Mouse (Mus musculus) lung, adult 2 months (tissue): ENCODE results near the gene Ddx54. TPM values are rescaled to one million over a fixed set of nuclear protein-coding genes. Genes with fewer than 3 reads are reported as not detected.

Experiments
- DNase-seq: peaks from one replicate; pipeline ENCODE4 v3.0.0; 2022
- H3K4me1 ChIP-seq: fragments of 200-500 bp; 2 replicates; pipeline ENCODE4 v1.6.1; 2011; ENCODE audit warnings: low read length; ENCODE audit not compliant: control insufficient read depth, insufficient read depth
- H3K4me3 ChIP-seq: fragments of 200-500 bp; replicated peaks from 2 replicates; pipeline ENCODE3; 2011; ENCODE audit warnings: low read depth, mild to moderate bottlenecking, control low read depth, low read length; ENCODE audit errors: extremely low read depth
- CTCF ChIP-seq: fragments of 200-500 bp; IDR thresholded peaks from 2 replicates; pipeline ENCODE4 v1.5.1; 2011; ENCODE audit warnings: mild to moderate bottlenecking, low read length, control low read depth; ENCODE audit not compliant: insufficient read depth
- POLR2A ChIP-seq: fragments of 200-500 bp; IDR thresholded peaks from 2 replicates; pipeline ENCODE4 v1.6.1; 2011; ENCODE audit warnings: low read depth, mild to moderate bottlenecking, control low read depth, low read length, borderline replicate concordance; ENCODE audit errors: extremely low read depth
- WGBS: fragments of 180-500 bp; shearing (Covaris S2); methylation state at CpG from one replicate; pipeline ENCODE4 v1.1.7; 2018; 5-methylcytosine and 5-hydroxymethylcytosine counted together
- polyA plus RNA-seq: library from polyadenylated mRNA; depleted of rRNA; stranded (reverse); fragments of >200 nt; gene quantifications from 2 replicates; pipeline ENCODE4 v1.2.3, GENCODE M21; 2012

The Ddx54 gene
- polyA plus RNA-seq, 1 experiment: 39.2 TPM

DNA sequence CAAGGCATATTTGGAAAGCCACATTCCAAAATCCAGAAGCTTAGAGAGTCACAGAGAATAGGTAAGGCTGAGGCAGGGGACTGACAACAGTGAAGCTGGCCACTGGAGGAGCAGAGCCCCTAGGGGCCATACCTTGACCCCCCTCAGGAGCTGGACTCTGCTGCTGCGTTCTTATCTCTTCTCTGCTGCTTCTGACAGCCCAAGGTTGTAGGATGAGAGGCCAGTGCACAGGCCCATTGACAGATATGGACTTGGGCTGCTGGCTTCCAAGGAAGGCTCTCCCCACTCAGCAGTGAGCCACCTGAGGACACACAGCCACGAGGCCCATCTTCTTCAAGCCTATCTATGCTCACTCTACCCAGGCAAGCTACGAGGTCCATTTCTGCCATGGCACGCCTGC lies 43.6 kb upstream of the Ddx54 start:
- H3K4me1 ChIP-seq: peaks cover 21% of the 10 kb centered on the region
- H3K4me3 ChIP-seq: no peak overlapping the region
- no peak for DNase-seq
- 84% methylated on average over 4 of the region's 4 CpGs for WGBS
- TF ChIP-seq POLR2A (no peak), CTCF (no peak)

DNA sequence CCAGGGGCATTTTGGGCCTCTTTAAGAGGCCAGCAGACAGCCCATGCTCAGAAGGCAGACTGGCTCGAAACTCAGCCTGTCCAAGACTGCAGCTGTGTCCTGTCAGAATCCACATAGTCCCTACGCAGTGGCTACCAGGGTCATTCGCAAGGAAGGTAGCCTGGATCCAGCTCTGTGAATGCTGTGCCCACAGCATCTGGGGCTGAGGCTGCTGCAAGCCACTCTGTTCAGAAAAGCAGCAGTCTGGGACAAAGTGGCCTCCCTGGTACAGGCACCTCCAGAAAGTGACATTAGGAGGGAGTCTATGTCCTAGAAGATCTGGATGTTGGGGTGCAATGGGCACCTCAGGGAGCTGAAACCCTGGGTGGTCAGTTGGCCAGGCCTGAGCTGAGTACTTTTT lies 42.7 kb upstream of the Ddx54 start:
- H3K4me3 ChIP-seq: no peak overlapping the region
- TF ChIP-seq CTCF: no peak
- TF ChIP-seq POLR2A: no peak
- H3K4me1 ChIP-seq: peaks cover 22% of the 10 kb centered on the region
- 78% methylated on average over 3 of the region's 3 CpGs for WGBS
- no peak for DNase-seq

DNA sequence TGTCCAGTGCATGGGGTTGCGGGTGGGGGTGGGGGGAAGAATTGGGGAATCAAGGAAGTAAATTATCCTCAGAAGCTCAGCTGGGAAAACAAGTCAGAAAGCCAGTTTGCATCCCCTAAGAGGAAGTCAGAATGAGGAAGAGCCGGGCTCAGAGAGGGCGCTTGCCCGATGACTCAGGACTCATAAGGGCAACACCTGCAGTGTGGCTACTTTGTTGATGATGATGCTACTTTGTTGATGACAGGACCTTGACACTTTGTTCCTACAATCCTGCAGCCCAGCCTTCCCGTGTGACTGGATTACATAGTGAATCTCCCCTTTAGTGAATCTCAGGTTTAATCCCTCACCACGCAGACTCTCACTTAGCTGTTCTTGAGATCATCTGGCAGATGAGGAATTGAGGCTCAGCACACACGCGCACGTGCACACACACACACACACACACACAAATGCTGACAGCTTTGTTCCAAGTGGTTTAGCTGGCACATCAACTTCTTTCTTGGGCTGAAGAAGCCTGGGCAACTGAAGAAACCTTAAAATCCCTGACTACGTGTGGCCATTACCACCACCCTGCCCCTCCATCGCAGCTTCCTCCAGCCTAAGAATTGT lies 42.1 kb upstream of the Ddx54 start:
- TF ChIP-seq CTCF (no peak), POLR2A (no peak)
- WGBS: 62% methylated on average over 11 of the region's 11 CpGs
- no peak for DNase-seq
- Histone ChIP-seq H3K4me1 (peaks cover 20% of the 10 kb centered on the region), H3K4me3 (no peak overlapping the region)

DNA sequence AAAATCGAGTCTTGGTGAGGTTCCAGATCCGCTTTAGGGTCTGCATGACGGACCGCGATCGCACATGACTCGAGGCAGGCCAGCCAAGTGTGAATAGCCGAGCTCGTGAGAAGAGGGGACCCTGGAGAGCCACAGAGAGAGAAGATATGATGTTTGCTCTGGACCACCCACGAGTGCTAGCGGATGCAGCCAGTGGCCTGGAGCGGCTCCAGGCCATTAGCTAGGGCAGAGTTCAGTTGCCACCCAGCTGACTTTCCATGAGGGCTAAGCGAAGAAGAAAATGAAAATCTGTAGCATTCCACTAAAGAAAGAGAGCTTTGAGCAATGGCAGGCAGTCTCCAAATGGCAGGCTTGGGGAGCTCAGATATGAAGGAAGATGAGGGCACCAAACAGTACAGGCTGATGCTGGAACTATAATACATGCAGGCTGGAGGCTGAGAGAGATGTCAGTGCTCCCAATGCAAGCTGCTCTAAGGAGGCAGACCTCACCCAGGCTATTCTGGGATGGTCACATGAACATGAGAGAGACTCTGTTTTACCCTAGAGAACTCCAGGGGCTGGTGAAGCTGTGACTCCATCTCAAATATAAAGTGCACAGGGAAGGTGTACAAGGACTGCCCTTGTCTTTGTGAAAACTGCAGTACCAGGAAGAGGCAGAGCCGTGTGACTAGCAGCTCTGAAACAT lies 41.3 kb upstream of the Ddx54 start:
- TF ChIP-seq POLR2A (no peak), CTCF (no peak)
- Histone ChIP-seq H3K4me1 (peaks cover 14% of the 10 kb centered on the region), H3K4me3 (no peak overlapping the region)
- DNase-seq: no peak
- 64% methylated on average over 14 of the region's 14 CpGs for WGBS

DNA sequence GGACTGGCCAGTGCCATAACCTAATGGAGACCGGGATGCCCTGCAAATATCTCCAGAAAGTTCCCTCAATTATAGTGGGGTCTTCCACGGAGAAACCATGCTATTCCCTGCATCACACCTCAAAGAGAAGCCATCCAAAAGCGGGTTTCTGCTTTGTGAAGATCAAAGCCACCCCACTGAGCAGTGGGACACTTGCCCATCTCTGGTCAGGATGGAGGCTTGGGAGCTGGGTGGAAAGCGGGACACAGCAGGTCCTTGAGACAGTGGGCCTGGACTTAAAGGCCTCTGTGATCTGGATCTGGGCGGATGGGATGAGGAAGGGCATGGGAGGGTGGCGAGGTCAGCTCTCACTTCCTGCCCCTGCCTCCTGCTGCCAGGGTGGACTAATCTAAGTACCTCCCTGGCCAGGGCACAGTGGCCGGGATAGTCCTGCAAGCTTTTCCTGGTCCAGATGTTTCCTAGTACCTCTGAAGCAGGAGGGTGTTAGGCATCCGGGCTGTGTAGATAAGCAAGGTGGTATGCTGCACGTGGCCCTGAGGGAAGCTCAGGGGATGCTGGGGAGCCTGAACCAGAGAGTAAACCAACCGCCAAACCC lies 38.0 kb upstream of the Ddx54 start:
- TF ChIP-seq POLR2A (no peak), CTCF (no peak)
- no peak for DNase-seq
- Histone ChIP-seq H3K4me3 (no peak overlapping the region), H3K4me1 (peaks cover 14% of the 10 kb centered on the region)
- WGBS: 60% methylated on average over 10 of the region's 10 CpGs

DNA sequence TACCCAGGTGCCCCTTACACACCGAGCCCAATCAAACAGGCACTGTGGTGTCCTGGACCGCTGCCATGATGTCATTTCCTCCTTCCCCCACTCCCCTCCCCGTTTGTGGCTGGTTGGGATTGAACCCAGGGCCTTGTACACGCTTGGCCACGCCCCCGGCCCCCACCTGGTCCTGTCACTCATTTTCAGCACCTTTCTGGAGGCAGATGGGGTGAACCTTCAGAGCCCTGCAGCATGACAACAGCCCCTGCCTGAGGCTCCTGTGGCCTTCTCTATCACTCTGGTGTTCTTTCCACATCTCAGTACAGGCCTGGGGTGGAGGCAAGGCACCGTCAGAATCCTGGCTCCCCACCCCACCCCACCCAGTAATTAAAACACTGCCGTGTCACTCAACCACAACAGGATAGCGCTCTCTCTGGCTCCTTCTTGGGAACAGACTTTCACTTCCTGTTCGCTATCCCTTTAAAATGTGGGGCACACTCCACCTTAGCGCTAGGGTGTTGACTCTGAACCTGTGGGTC lies 35.7 kb upstream of the Ddx54 start:
- 54% methylated on average over 11 of the region's 11 CpGs for WGBS
- no peak for DNase-seq
- no peak overlapping the region for H3K4me3 ChIP-seq
- TF ChIP-seq CTCF (no peak), POLR2A (no peak)
- peaks cover 11% of the 10 kb centered on the region for H3K4me1 ChIP-seq

DNA sequence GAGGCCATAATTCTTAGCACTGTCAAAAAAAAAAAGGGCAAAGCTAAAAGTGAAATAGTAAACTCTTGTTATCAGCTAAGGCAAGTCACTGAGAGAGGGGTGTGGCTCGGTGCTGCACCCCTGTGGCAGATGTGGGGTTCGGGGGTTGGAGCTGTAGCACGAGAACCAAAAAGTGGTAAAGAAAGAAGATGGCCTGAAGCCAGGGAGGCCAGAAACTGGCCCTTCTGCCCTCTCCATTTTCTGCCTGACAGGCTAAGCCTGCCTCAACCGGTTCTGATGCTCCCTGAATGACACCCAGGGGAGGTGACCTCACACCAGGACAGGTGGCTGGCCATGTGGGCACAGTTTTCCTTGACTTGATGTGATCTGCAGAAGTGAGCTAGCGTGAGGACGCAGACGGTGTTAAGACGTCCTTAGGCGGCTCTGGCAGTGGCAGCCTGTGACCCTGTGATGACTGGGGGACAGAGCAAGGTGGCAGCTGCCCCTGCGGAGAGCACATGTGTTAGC lies 34.6 kb upstream of the Ddx54 start:
- peaks cover 15% of the 10 kb centered on the region for H3K4me1 ChIP-seq

DNA sequence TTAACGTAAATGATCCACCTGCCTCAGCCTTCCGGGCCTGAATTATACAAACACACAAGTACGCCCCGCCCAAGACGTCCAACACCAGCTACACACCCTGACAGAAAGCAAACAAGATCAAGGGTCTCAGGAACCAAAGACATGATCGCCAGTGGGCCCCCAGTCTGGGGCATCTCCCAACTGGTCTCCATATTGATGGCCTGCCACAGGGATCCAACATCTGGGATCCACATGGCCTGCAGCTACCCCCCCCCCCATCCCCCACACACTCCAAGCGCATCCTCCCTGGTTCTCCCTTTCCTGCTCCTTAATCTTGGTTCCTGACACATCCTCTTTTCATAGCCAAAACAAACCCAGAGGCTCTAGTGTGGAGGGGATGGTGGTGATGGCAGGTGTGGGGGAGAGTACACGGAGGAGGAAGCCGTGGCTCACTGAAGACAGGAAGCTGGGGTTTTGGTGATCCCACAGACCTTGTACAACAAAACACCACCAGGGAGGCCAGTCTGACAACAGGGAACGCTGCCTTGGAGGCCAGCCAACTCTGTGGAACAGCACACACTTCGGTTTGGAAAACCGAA lies 33.9 kb upstream of the Ddx54 start:
- no peak overlapping the region for H3K4me3 ChIP-seq
- WGBS: 22% methylated on average over 12 of the region's 12 CpGs
- peaks cover 15% of the 10 kb centered on the region for H3K4me1 ChIP-seq
- TF ChIP-seq POLR2A: no peak
- no peak for TF ChIP-seq CTCF
- DNase-seq: no peak

More for the DNA sequence above, 34.6 kb upstream of the Ddx54 start:
- TF ChIP-seq POLR2A (no peak), CTCF (no peak)
- DNase-seq: no peak
- H3K4me3 ChIP-seq: no peak overlapping the region
- WGBS: 54% methylated on average over 10 of the region's 10 CpGs

DNA sequence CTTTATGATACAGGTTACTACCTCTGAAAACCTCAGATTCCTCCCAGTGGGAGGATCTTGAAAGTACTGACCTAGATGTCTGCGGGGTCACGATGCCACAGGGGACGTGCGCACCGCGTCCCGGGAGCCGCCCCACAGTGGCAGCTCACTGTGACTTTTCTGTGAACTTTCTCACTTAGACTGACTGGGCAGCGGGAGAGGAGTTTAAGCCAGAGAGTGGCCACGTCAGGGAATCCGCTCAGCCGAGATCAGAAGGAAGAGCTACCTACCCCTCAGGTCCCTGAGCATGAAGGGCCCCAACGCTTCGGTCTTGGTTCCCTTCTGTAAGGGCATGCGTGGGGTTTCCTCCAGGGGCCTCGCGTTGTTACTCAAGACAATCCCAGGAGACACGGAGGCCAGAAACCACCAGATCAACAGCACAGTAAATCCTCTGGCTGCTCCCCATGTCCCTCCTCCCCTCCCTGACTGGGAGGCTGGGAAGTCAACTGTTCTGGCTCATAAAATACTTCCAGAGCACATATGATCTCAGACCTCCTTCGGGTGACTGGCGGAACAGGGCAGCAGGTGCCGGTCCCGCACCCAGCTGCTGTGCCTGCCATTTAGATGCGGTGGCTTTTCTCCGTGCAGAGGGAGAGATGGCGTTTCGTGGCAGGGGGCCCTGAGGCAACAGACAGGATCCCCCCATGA lies 33.2 kb upstream of the Ddx54 start:
- Histone ChIP-seq H3K4me3 (no peak overlapping the region), H3K4me1 (peaks cover 15% of the 10 kb centered on the region)
- no peak for DNase-seq
- WGBS: 44% methylated on average over 26 of the region's 26 CpGs
- no peak for TF ChIP-seq POLR2A
- TF ChIP-seq CTCF: no peak

DNA sequence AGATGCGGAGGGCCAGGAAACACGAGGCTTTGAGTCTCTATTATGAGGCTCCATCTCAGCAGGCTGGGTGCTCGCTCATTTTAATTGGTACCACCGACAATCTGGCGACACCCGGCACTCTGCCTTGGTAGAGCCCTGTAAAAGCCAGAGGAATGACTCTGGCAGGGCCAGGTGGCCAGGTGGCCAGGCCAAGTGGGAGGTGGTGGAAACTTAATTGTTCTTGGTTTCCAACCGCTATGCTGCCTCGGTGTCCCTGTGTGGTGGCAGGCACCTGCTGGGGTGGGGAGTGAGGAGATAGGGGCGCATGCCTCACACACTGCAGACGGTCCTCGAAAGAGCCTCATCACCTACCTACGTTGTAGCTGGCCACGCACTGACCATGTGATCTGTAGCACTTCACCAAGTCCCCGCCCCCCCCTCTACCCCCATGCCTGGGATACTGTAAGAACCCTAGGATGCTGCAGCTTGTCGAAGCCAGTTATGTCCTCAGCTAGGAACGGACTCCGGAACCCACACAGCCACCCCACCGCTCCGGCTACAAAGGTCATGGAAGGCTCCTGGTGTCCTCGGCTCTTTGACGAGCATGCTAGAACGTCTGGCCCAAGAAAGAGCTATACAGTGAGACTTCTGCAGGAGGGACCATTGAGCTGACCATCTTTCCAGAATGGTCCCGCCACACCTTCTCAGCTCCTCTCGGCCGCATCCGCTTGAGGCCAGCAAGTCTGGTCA lies 32.5 kb upstream of the Ddx54 start:
- TF ChIP-seq CTCF (no peak), POLR2A (no peak)
- Histone ChIP-seq H3K4me1 (peaks cover 13% of the 10 kb centered on the region), H3K4me3 (no peak overlapping the region)
- DNase-seq: no peak
- 91% methylated on average over 26 of the region's 26 CpGs for WGBS
